Mouse (Mus musculus): Measurements from ENCODE around the gene Men1. TPM values are rescaled to one million over a fixed set of nuclear protein-coding genes. Genes with fewer than 3 reads are reported as not detected.
A peak's percentile ranks its signal among the peaks of the same experiment; 100 is the strongest.
"Not testable (repeated sequence)": the region's sequence is repeated elsewhere in the genome, so short reads cannot be mapped to it uniquely, and the experiment has no call there.

Men1 gene
- total RNA-seq, 4 experiments from 2014 or later = 60.0 to 74.4 (median 63.5) TPM

GRCm38 (mm10) chr19:6304787-6305516, 29.8 kb upstream of the Men1 start:
- DNase-seq (ENCODE audit: low spot score in 2 of 2) = peak; percentile 81 to 84

- DNase-seq (ENCODE audit: low spot score in 2 of 2) = no peak
Observed at GRCm38 (mm10) chr19:6305517-6306115, 29.2 kb upstream of the Men1 start.

DNA sequence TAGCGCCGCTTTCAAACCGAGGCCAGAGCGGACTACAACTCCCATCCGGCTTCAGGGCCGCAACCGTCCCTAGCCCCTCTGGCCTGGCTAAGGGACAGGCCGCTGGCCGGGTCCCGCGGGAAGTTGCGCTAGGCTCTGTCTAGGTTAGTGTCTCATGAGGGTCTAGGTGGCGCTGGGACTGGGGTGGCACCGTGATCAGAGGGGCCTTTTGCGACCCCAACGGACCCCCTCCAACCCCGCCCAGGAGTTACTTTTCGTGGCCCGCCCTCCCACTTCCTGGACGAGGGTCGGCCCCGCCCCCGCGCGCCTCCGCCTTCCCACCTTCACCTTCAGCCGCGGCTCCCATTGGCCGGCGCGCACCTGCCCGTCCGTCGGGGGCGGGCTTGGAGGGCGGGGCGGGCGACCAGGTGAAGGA, 28.6 kb upstream of the Men1 start, which contains the start of gene Cdc42bpg:
Gene Cdc42bpg (plus strand): TSS at position 320 of the 415 bp plus-strand sequence.
- no peak for DNase-seq (ENCODE audit: low spot score in 2 of 2)

DNA sequence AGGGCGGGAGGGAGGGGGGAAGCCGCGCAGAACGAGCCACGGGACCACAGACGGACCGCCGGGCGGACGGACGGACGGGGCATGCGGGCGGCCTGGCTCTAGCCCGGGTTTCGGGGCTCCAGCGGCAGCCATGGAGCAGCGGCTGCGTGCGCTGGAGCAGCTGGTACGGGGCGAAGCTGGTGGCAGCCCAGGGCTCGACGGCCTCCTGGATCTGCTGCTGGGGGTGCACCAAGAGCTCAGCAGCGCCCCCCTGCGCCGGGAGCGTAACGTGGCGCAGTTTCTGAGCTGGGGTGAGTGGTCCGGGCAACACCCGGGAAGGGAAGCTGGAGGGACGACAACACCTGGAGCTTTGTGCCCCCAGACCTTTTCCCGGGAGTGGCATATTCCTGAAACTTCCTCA, 28.2 kb upstream of the Men1 start:
- DNase-seq (ENCODE audit: low spot score in 2 of 2) = no peak

DNA sequence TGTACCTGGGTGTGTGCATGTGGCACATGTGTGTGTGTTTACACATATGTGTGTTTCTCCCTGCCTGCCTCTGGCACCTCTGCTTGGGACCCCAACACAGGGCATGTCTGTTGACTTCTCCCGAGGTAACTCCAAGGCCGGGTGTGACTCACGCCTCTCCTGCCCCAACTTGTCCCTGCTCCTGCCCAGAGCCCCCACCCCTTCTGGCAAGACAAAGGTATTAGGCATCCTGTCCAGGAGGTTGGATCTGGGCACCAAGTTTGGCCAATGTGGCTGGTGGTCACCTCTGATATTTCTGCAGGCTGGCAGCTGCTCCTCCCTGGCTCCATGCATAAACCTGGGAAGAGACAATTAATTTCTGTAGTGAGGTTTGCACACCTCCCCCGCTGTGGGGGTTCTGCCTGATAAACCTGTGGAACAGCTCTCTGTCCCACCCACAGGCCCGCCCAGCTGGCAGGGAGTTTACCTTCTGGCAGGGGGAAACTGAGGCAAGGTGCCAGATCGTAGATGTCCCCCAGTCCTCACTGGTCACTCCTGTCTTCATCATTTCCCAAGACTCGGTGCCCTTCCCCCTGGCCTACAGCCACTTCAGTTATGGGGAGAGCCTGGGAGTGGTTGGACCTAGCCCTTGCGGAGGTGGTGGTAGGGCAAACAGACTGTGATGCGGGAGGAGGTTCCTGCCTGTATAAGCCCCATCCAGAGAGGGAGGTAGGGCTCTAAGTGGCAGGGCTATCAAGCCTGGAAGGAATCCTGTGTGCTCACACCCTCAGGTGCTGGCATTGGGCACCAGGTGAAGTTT, 26.8 kb upstream of the Men1 start:
- no peak for DNase-seq (ENCODE audit: low spot score in 2 of 2)

DNA sequence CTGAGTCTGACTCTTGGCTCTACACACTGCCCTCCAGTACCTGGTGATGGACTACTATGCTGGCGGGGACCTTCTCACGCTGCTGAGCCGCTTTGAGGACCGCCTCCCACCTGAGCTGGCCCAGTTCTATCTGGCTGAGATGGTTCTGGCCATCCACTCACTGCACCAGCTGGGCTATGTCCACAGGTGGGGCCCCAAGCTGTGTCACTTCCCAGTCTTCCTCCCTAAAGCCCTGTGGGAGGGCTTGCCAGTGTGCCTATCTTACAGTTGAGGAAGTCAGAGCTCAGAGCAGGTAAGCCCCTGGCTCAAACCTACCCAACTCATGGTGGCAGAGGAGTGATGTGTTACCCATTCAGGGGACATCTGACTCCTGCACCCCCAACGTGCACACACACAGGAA, 24.6 kb upstream of the Men1 start:
- no peak for DNase-seq (ENCODE audit: low spot score in 2 of 2)

GRCm38 (mm10) chr19:6311783-6312182, 23.0 kb upstream of the Men1 start:
- not testable (repeated sequence) for DNase-seq (ENCODE audit: low spot score in 2 of 2)

- DNase-seq (ENCODE audit: low spot score in 2 of 2) = no peak
Observed at GRCm38 (mm10) chr19:6313796-6314195, 21.0 kb upstream of the Men1 start.

DNA sequence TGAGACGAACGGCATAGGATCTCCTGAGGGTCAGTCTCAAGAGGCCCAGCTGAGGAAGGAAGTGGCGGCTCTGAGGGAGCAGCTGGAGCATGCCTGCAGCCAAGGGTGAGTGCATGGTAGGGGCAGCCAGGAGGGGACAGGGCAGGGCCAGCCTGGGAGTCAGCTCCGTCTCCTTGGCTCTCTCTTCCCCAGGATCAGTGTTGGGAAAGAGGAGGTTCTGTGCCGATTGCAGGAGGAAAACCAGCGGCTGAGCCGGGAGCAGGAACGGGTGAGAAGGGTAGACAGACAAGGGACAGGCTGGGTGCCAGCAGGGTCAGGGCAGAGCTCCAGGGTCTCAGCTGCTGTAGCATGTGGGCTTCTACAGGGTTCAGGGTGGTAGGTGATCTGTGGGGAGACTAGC, 20.3 kb upstream of the Men1 start:
- DNase-seq (ENCODE audit: low spot score in 2 of 2) = no peak

- DNase-seq (ENCODE audit: low spot score in 2 of 2) = no peak
Observed at GRCm38 (mm10) chr19:6315573-6315972, 19.2 kb upstream of the Men1 start.

DNA sequence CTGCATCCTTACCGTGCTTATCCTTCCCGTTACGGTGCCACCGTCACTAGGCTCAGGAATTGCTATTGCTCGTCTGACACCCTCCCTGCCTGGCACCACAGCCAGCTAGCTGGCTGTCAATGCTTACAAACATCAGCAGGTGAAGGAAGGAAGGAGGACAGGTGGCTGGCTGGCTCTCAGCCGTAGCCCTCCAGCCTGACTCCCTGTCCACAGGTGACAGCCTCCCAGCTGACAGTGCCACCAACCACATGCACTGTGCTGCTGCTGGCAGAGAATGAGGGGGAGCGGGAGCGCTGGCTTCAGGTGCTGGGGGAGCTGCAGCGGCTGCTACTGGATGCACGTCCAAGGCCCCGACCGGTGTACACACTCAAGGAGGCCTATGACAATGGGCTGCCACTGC, 16.6 kb upstream of the Men1 start:
- no peak for DNase-seq (ENCODE audit: low spot score in 2 of 2)

GRCm38 (mm10) chr19:6321358-6321757, 13.4 kb upstream of the Men1 start:
- no peak for DNase-seq (ENCODE audit: low spot score in 2 of 2)

DNA sequence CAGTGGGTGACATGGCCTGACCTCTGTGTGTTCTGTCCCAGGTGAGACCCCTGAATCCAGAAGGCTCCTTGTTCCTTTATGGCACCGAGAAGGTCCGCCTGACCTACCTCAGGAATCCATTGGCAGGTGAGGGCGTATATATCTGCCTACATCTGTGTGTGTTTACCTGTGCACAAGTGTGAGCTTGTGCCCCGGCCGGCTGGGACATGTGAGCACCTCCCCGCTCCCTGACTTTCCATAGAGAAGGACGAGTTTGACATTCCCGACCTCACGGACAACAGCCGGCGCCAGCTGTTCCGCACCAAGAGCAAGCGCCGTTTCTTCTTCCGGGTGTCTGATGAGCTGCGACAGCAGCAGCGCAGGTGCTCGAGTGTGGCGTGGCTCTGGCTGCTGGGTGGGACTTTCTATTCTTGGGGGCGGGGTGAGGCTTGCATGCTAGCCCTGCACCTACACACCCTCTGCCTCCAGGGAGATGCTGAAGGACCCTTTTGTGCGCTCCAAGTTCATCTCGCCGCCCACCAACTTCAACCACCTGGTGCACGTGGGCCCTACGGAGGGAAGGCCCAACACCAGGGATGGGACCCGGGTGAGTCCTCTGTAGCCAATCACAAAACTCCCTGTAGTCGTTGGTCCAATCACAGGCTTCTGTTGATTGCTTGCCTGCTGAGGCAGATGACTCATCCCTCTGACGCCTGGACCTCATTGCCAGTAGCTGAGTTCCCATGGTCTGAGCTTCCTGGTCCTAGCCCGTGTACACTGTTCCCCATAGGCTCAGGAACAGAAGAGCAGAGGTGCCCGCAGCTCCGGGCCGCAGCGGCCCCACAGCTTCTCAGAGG, 12.8 kb upstream of the Men1 start:
- DNase-seq (ENCODE audit: low spot score in 2 of 2) = no peak

GRCm38 (mm10) chr19:6324751-6325150, 10.0 kb upstream of the Men1 start:
- no peak for DNase-seq (ENCODE audit: low spot score in 2 of 2)

DNA sequence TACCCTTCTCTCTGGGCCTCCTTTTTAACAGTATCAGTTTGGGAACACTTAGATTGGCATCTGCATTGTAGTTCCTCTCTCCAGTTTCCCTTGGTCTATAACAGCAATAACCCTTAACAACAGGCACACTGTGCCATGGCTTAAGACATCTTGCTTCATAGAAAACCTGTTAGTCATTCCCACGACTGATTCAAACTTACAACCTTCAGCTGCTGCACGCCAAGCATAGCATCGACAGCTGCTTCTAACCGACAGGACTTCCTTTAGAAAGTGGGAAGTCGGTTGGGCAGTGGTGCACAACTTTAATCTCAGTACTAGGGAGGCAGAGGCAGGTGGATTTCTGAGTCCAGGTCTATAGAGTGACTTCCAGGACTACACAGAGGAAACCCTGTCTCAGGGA, 3.6 kb upstream of the Men1 start:
- no peak for DNase-seq (ENCODE audit: low spot score in 2 of 2)

DNA sequence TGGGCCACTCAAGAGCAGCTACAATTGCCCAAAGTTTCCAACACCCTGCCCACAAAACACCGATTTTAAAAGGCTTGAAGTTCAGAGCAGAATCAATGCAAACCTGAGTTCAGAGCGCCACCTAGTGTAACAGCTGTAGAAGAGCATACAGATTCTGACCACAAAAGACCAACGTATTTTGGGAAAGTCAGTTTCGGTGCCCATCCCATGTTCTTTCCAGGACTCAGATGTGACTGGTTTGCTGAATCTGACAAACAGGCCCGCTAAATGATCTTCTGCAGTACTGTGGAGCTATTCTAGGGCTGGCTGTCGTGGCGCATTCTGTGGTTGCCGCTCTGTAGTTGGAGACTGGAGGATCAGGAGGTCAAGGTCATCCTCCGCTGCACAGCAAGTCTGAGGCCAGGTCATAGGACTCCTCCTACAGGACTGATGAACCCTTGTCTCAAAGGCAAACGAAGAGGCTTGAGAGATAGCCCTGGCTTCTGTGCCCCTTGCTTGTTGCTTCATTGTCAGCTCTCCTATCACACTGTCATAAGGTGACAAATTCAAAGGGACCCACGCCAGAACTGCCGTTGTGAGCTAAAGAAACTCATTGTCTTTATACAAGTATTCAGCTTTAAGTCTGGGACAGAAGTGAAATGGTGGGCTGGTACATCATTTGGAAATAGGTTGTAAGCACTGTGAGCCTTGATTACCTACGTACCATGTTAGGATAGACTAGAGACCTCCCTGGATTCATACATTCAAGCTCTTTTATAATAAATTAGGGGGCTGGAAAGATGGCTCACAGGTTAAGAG, 2.9 kb upstream of the Men1 start:
- DNase-seq (ENCODE audit: low spot score in 2 of 2) = no peak

DNA sequence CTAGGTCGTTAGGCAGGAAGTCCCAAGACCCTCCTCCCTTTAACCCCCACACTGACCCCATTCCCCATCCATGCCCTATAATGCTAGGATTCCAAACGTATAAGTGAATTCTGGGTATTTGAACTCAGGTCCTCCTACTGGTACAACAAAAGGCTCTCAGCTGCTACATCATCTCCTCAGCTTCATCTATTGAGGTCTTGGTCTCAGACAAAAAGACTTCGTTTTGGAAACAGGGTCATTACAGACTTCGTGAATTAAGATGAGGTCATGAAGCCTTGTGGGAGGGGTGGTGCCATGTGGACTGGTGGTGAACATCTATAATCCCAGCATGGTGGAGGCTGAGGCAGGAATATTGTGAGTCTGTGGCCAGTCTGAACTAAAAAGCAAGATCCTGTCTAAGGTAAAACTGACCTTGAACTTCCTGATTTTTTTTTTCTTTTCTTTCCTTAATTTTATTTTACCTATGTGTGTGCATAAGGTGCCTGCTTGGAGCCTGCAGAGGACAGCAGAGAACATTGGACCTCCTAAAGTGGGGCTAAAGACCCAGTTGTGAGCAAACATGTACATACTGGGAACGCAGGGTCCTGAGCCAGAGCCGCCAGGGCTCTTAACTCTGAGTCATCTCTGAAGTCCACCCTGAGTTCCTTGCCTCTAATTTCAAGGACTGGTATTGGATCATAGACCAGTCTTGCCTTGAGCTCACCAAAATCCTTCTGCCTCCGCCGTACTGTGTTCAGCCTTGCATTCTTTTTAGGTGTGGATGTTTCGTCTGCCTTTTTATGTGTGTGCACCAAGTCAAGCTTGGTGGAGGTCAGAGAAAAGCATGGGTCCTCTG, 801 bp upstream of the Men1 start:
- no peak for DNase-seq (ENCODE audit: low spot score in 2 of 2)

DNA sequence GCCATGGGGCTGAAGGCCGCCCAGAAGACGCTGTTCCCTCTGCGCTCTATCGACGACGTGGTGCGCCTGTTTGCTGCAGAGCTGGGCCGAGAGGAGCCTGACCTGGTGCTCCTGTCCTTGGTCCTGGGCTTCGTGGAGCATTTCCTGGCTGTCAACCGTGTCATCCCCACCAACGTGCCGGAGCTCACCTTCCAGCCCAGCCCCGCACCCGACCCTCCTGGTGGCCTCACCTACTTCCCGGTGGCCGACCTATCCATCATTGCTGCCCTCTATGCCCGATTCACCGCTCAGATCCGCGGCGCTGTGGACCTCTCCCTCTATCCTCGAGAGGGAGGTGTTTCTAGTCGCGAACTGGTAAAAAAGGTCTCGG, 664 bp downstream of the Men1 start:
- DNase-seq (ENCODE audit: low spot score in 2 of 2) = no peak

DNA sequence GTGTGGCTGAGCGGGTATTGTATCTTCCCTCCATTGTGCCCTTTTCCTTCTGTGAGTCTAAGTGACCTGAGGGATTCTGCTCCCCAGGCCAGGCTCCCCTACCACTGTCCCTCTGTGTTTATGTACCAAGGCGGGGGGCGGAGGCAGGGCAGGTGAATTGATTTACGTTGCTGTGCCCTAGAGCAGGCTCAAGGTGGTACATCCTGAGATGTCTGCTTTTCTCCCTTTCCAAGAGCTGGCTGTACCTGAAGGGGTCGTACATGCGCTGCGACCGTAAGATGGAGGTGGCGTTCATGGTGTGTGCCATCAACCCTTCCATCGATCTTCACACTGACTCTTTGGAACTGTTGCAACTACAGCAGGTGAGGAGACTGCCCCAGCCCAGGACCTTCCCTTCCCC, 2.1 kb downstream of the Men1 start:
- DNase-seq (ENCODE audit: low spot score in 2 of 2) = no peak

DNA sequence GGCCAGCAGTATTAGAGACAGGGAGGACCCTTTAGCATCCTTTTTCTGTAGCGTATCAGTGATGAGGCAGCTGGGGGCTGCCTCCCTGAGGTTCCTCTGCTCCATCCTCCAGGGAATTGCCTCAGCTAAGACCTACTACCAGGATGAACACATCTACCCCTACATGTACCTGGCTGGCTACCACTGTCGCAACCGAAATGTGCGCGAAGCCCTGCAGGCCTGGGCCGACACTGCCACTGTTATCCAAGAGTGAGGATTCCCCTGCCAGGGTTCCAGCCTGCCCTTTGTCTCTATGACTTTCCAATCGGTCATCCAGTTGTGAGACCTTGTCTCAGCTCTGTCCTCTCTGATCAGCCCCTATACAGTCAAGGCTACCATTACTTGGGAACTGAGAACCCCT, 3.4 kb downstream of the Men1 start:
- DNase-seq (ENCODE audit: low spot score in 2 of 2) = no peak

All from layer of hippocampus, adult 8-10 months (tissue).